Mouse (Mus musculus) adrenal gland, adult 8-10 months (tissue): ENCODE measurements around the gene Slc22a7. TPM values are rescaled to one million over a fixed set of nuclear protein-coding genes. Genes with fewer than 3 reads are reported as not detected.
A peak's percentile ranks its signal among the peaks of the same experiment; 100 is the strongest.

Experiments used
- DNase-seq: peaks from one replicate; pipeline ENCODE4 v3.0.0; 2022
- total RNA-seq, 4 experiments: library from RNA; stranded (reverse); gene quantifications; 2 replicates each; pipeline ENCODE4 v1.2.4; 2022

Slc22a7 gene
- total RNA-seq: not detected

DNA sequence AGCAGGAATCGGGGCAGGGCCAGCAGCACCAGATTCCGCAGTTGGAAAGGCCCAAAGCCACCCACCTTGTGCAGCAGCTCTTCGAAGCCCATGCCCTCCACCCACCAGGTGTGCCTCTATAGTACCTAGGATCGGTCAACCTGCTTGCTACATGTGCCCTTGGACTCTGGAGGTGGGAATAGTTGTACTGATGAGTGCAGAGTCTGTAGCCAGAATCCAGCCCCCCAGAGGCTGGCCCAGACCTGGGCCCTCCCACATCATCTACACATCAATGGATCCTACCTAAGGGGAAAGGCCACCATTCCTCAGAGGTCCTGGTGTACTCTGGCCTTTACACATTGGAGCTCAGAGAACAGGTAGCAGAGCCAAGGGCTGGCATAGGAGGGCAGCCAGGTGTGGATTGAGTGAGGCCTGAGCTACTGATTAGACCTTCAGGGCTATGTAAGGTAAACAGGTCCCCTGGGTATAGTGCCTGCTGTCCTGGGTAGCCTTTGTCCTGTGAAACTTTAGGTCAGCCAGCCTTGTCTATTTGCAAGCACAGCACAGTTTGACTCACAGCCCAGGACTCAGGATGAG is at the start of gene Slc22a7:
Gene Slc22a7 (minus strand): TSS at position 160 of the 576 bp plus-strand sequence.
- no peak for DNase-seq

GRCm38 (mm10) chr17:46487431-46487830 is 49.2 kb upstream of the Slc22a7 start, which contains the start of gene Ttbk1:
Gene Ttbk1, minus strand, starts transcription at chr17:46487675.
- DNase-seq: no peak

DNA sequence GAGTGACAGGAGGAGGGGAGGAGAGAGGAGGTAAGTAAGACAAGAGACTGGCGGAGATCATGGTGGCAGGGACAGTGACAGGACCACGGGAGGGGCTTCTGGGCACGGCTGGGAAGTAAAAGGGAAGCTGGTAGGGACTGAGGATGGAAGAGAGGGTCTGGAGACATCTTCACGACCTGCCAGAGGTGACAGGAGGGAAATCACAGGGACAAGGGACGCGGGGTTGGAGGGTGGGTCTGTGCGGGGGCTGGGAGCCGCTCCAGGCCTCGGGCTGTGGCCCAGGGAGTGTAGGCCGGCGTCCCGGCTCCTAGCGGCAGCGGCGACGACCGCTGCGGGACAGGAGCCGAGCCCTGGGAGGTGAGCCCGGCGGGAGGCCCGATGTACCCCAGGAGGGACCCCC is 48.7 kb upstream of the Slc22a7 start:
- no peak for DNase-seq

- no peak for DNase-seq
These were observed 46.2 kb upstream of the Slc22a7 start for GRCm38 (mm10) chr17:46484461-46484875.

GRCm38 (mm10) chr17:46484021-46484431 is 45.8 kb upstream of the Slc22a7 start:
- no peak for DNase-seq

- peak; percentile 17 for DNase-seq
These were observed 45.3 kb upstream of the Slc22a7 start for GRCm38 (mm10) chr17:46483561-46484001.

DNA sequence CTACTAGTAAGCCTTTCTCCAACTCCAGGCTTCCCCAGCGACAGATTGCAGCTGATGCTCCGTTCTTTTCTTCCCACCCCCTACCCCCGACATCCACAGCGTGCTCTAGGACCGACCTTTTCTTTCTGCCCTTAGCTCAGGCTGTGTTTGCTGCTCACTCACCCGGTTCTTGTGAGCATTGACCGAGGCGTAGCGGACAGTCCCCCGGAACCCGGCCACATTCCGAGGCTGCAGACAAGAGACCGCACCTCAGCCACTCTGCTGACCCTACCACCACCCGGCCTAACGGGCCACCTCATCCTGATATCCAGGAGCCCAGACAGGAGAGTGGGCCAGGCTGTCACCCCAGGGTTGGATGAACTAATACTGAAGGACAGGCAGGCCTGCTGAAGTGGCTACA is 39.0 kb upstream of the Slc22a7 start:
- no peak for DNase-seq

GRCm38 (mm10) chr17:46476601-46477000 is 38.3 kb upstream of the Slc22a7 start:
- no peak for DNase-seq

GRCm38 (mm10) chr17:46467830-46468229 is 29.6 kb upstream of the Slc22a7 start:
- DNase-seq: no peak

DNA sequence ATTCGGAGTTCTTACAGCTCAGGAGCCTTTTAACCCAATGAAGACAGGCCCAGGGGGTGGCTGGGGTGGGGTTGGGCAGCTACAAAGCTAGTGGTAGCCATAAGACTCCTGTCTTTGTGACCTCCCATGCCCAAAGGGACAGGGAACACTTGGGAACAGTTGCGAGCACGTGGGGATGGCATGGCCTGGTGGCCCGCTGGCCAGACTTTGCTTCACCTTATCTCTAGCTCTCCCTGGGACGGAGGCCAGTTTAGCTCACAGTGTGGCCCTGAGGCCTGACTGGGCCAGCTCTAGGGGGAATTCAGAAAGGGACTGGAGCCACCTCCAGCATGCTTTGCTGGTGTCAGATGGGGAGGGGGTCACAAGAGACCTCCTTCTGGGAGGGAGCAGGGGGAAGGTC is 24.0 kb upstream of the Slc22a7 start:
- no peak for DNase-seq

DNA sequence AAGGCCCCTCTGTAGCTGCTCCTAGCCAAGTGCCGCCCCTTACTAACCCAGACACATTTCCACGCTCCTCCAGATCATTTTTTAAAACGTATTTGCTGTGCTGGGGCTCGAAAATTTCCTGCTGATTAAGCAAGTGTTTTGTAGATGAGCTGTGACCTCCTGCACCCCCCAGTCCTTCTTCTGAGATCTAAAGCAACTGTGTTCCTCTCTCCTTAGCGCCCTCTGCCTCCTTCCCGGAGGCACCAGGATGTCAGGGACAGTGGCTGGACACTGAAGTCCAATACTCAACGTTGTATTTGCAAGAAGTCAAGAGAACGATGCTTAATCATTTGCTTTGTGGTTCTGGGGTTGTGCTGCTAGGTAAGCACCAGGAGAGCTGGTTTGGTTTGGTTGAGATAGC is 23.1 kb upstream of the Slc22a7 start:
- DNase-seq: no peak

DNA sequence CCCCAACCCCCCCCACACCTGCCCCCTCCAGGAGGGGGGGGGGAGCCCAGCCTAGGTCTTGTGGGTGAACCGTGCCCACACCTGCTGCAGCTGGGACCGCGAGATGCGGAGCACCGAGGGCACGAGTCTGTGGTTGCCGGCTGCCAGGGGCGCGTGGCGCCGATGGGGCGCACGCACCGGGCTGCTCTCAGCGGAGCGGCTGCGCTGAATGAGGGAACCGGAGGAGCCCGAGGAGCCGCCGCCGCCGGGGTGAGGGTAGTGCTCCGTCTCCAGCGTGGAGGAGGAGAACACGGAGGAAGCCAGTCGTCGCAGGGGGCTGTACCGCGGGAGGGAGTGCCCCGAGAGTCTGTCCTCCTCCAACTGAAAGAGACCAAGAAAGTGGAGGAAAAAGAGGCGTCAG is 22.4 kb upstream of the Slc22a7 start:
- DNase-seq: no peak

GRCm38 (mm10) chr17:46458439-46458838 is 20.2 kb upstream of the Slc22a7 start:
- no peak for DNase-seq

DNA sequence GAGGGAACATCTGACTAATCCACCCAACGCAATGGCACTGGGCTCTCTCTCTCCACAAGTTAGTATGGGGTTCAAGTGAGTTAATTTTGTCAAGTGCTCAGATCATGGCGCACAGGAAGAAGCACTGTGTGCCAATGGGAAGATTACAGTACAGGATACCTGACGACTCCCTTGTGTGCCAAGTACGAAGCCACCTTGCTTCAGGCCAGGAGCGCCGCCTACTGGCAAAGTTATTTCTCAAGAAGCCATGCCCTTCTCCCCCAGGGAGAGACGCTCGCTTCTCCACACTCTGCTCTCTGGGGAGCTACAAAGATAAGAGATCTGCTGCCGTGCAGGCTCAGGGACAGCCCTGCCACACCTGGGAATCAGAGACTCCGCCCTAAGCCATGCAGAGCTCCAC is 19.5 kb upstream of the Slc22a7 start:
- peak; percentile 30 for DNase-seq

- DNase-seq: no peak
These were observed 16.9 kb upstream of the Slc22a7 start for GRCm38 (mm10) chr17:46455110-46455691.

GRCm38 (mm10) chr17:46454539-46454938 is 16.3 kb upstream of the Slc22a7 start:
- no peak for DNase-seq

DNA sequence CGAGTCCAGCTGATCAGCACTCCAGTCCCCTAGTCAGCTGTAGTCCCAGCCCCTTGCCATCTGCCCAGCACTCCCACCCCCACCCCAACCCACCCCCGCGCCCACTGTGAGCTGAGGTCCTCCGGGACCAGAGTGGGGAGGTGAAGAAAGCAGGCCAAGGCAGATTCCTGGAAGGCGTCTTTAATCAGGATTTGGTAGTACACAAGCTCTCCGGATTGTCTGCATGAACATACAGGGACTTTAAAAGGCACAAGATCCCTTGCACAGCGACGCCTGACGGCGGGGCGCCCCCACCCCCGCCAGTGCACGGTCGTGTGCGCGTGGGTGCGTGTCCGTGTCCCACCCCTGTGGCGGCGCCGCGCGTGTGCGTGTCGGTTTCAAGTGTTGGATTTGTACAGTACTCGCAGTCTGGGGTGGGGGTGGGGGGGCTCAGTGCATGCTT is 15.7 kb upstream of the Slc22a7 start:
- DNase-seq: no peak

DNA sequence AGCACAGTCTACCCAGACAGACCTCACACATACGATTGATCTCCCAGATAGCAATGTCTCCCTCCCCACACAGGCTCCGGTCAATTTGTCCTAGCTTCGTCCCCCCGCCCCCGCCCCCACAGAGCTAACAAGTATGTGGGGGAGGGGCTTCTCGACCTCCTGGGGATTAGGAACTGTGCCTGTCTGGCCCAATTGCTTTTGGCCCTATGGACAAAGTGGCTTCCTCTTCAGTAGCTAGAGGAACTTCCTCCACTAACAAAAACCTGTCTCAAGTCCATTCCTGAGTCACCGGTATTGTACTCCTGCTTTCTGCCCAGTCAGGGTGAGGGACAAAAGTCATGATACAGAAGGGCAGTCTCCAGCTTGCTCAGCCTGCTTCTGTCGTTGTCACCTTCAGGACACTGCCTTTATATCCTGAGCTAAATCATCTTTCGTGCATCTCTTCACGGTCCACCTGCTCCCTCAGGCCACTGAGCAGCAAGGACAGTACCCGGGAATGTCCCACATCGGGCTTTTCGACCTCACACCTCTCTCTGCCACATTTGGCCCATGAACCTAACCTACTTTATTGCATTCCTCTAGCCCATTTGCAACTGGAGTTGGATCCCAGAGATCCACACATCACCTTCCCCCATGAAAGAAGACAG is 15.2 kb upstream of the Slc22a7 start:
- no peak for DNase-seq

GRCm38 (mm10) chr17:46452683-46453082 is 14.4 kb upstream of the Slc22a7 start:
- no peak for DNase-seq

- DNase-seq: no peak
These were observed 8.0 kb upstream of the Slc22a7 start for GRCm38 (mm10) chr17:46446264-46446663.

DNA sequence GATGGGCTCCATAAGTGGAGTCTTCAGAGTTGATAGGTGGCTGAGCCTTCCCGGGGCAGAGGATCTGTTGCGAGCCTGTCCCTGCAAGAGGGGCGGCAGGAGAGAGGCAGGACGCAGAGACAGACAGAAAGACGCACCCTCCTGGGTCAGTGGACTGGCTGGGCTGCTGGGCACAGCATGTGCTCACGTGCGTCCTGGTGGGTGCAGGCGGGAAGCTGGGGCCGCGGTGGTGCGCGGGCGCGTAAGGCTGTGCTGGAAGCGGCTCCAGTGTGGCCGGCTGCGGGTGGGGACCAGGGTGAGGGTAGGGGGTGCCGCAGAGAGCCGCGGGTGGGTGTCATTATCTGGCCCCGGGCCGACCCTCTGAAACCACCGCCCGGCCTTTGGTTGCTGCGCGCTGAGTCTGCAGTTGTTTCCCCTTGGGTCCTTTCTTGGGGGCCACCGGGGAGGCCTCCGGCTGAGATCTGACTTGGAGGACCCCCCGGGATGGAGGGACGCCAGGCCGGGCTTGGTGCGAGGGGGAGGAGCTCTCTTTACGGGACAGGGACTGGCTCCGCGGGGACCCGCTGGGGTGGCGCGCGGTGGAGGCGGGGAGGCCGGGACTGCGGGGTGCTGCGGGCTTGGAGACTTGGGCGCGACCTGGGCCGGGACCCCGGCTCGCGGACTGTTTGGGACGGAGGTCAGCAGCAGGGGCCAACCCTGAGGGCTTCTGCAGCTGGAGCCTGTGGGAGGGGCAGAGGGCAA is 6.8 kb upstream of the Slc22a7 start:
- no peak for DNase-seq

GRCm38 (mm10) chr17:46439176-46439575 is 919 bp upstream of the Slc22a7 start:
- no peak for DNase-seq

DNA sequence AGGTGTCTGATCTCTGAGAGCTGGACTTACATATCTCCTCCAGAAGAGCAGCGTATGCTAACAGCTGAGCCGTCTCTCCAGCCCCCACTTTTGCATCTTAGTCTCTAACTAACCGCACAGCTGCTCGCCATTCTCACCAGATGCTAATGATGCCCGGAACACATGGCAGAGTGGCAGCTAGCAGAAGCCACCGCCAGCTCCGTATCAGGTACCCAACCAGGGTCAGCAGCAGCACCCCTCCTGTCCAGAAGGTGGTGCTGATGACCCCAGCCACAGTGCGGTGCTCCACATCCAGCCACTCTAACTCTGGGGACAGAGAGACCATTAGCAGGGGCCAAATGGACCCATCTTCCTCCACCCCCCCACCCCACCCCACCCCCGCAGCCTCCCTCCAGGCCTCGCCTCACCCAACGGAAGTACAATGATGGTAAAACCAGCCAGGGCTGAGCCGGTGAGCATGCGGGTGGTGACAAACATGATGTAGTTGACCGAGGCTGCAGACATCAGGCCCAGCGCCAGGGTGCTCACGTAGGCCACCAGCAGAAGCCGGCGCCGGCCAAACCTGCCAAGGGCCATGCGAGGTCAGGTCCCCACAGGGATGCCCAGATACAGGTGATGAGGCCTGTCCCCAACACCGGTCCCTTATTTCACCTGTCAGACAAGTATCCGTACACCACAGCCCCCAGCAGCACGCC is 1.4 kb downstream of the Slc22a7 start:
- DNase-seq: no peak
